Comparison of ENCODE assay signal across 8 mouse cellular contexts in the genomic region with DNA sequence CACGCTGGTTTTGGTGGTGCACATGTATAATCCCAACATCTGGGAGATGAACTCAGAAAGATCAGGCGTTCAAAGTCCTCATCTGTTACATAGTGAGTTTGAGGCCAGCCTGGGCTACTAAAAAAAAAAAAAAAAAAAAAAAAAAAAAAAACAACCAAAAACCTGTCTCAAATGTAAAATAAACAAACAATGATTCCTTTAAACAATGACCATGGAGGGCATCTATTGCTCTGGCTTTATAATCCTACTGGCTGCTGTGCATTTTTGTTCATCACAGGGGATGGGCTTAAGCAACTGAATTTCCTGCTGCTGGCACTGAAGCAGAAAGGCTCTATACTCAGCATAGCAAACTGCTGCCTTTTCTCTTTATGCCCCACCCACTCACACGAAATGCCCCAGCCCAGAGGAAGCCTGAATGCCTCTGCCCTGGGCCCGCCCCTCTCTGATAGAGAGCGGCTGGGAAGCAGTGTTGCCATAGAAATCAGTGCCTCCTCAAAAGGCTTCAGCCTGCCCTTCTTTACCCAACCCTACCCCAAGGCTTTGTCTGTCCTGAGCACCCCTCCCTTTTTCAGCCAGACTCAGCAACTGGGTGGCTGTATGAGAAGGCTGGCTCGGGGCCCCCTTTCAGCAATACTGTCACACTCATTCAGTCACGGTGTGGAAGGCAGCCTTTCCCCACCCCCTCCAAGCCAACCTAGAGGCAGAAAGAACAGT. TPM values are rescaled to one million over a fixed set of nuclear protein-coding genes. Genes with fewer than 3 reads are reported as not detected.
A peak's percentile ranks its signal among the peaks of the same experiment; 100 is the strongest.
DNase-seq lines count a peak whose midpoint lies in the region; TF ChIP-seq lines count a peak whose summit lies in the region.

No protein-coding gene starts in this region.

- no peaks in the 10 kb centered on the region for H3K27me3 ChIP-seq in MEL (ENCODE audit: control insufficient read depth in 1 of 2, insufficient read depth in 2 of 2, low read length in 2 of 2)
- H3K27me3 ChIP-seq in embryonic facial prominence, embryonic 10.5 days (replicated peaks; ENCODE audit: low read depth, poor library complexity, severe bottlenecking): no peaks in the 10 kb centered on the region

- no peak for TF ChIP-seq CTCF in MEL (IDR thresholded peaks at IDR 0.05 in 2 of 3, conservative IDR thresholded peaks at IDR 0.05 in 1 of 3; ENCODE audit: control insufficient read depth in 1 of 3, insufficient read depth in 1 of 3, low read depth in 2 of 3, low read length in 3 of 3, poor library complexity in 1 of 3, severe bottlenecking in 1 of 3)

- H3K36me3 ChIP-seq in MEL (ENCODE audit: control insufficient read depth in 1 of 2, insufficient read depth in 2 of 2, low read length in 2 of 2): peaks cover 0 to 20% of the 10 kb centered on the region in 2 experiments; a peak in 2 of 4 replicates
- no peaks in the 10 kb centered on the region for H3K36me3 ChIP-seq in embryonic facial prominence, embryonic 10.5 days (replicated peaks)

- peak; percentile 88 for DNase-seq in A20 (ENCODE audit: low read depth, low spot score)
- peak; percentile 89 for DNase-seq in MEL (ENCODE audit: low read depth, low spot score)
- peak; percentile 83 for DNase-seq in embryonic facial prominence, embryonic 10.5 days (ENCODE audit: low spot score)
- peak; percentile 74 to 78 for DNase-seq in heart, postnatal 10 days
- DNase-seq in kidney, postnatal 25 days: peak; percentile 72 to 86
- peak; percentile 87 for DNase-seq in lung, postnatal 25 days (ENCODE audit: low spot score)
- peak; percentile 92 for DNase-seq in retina, embryonic 14.5 days (ENCODE audit: low spot score)
- no peak for DNase-seq in c-Kit-positive CD71-positive TER-119-positive erythroid progenitor cells, embryonic 14.5 days (ENCODE audit: low spot score)

- TF ChIP-seq POLR2A in MEL (IDR thresholded peaks at IDR 0.05; ENCODE audit: control insufficient read depth in 1 of 2, insufficient read depth in 1 of 2, low read depth in 1 of 2, low read length in 2 of 2, poor library complexity in 1 of 2): no peak

- intact Hi-C loops in heart, postnatal 10 days (cut with DNase I): no loop called here

- TF ChIP-seq RAD21 in MEL (IDR thresholded peaks at IDR 0.05; ENCODE audit: low read depth, low read length): no peak

- 16% methylated on average over 7 of the region's 7 CpGs for WGBS in embryonic facial prominence, embryonic 10.5 days

- no peaks in the 10 kb centered on the region for H3K79me2 ChIP-seq in MEL (ENCODE audit: control insufficient read depth, insufficient read depth, low read length, poor library complexity)

- peak overlapping the region; percentile 13; the same call in 1 of the 2 replicates for H3K27ac ChIP-seq in MEL (ENCODE audit: control insufficient read depth, low read depth, low read length)
- H3K27ac ChIP-seq in embryonic facial prominence, embryonic 10.5 days (replicated peaks): peak overlapping the region; percentile 86

- H3K4me1 ChIP-seq in MEL (ENCODE audit: control insufficient read depth in 1 of 2, insufficient read depth in 2 of 2, low read length in 2 of 2): peaks cover 16 to 42% of the 10 kb centered on the region in 2 experiments
- peaks cover 60% of the 10 kb centered on the region for H3K4me1 ChIP-seq in embryonic facial prominence, embryonic 10.5 days

- H3K9me3 ChIP-seq in MEL (replicated peaks; ENCODE audit: insufficient read depth, low read length): no peaks in the 10 kb centered on the region
- no peaks in the 10 kb centered on the region for H3K9me3 ChIP-seq in embryonic facial prominence, embryonic 10.5 days

- TF ChIP-seq EP300 in MEL (IDR thresholded peaks at IDR 0.05; ENCODE audit: low read depth in 1 of 2, low read length in 2 of 2): no peak

- no peak overlapping the region; the same call in 1 of the 2 replicates for H3K9ac ChIP-seq in MEL (ENCODE audit: control insufficient read depth, low read depth, low read length, poor library complexity, severe bottlenecking)

- peak overlapping the region in 1 of 2 experiments; percentile 31; a peak in 2 of 4 replicates for H3K4me3 ChIP-seq in MEL (ENCODE audit: control insufficient read depth in 1 of 2, insufficient read depth in 1 of 2, low read depth in 2 of 2, low read length in 2 of 2)
- peak overlapping the region; percentile 68 for H3K4me3 ChIP-seq in embryonic facial prominence, embryonic 10.5 days

TF ChIP-seq in MEL, 35 proteins besides CTCF, POLR2A, EP300 and RAD21 (continues in another document):
- no peak for TF ChIP-seq CHD2 (IDR thresholded peaks at IDR 0.05; ENCODE audit: low read length)
- no peak for TF ChIP-seq MAFK (IDR thresholded peaks at IDR 0.05; ENCODE audit: borderline replicate concordance, low read depth, low read length)
- peak; percentile 42; the same call in 1 of the 2 replicates for TF ChIP-seq RCOR1 (IDR thresholded peaks at IDR 0.05; ENCODE audit: low read depth, low read length)
- no peak for TF ChIP-seq NRF1 (IDR thresholded peaks at IDR 0.05; ENCODE audit: insufficient read depth, low read depth, low read length, poor library complexity, severe bottlenecking)
- TF ChIP-seq ZKSCAN1 (IDR thresholded peaks at IDR 0.05; ENCODE audit: low read depth, low read length): no peak
- TF ChIP-seq BHLHE40 (IDR thresholded peaks at IDR 0.05; ENCODE audit: borderline replicate concordance, low read depth, low read length): no peak
- no peak for TF ChIP-seq JUND (IDR thresholded peaks at IDR 0.05; ENCODE audit: low read depth, low read length)
- TF ChIP-seq MEF2A (IDR thresholded peaks at IDR 0.05; ENCODE audit: extremely low read depth, insufficient replicate concordance, low read depth, low read length, poor library complexity, severe bottlenecking): no peak
- TF ChIP-seq POLR2AphosphoS2 (IDR thresholded peaks at IDR 0.05; ENCODE audit: low read length): no peak
- TF ChIP-seq MYC (IDR thresholded peaks at IDR 0.05; ENCODE audit: low read depth, low read length): no peak
- TF ChIP-seq GATA1 (IDR thresholded peaks at IDR 0.05; ENCODE audit: low read depth, low read length): no peak
- no peak for TF ChIP-seq MAZ (IDR thresholded peaks at IDR 0.05; ENCODE audit: low read depth, low read length)
- no peak for TF ChIP-seq TCF12 (IDR thresholded peaks at IDR 0.05; ENCODE audit: low read depth, low read length)
- TF ChIP-seq ELF1 (IDR thresholded peaks at IDR 0.05; ENCODE audit: low read depth, low read length): no peak
- TF ChIP-seq HCFC1 (IDR thresholded peaks at IDR 0.05; ENCODE audit: low read depth, low read length): peak; percentile 45
- TF ChIP-seq SIN3A (IDR thresholded peaks at IDR 0.05; ENCODE audit: low read length): peak; percentile 53; the same call in 1 of the 2 replicates
- TF ChIP-seq CHD1 (IDR thresholded peaks at IDR 0.05; ENCODE audit: low read depth, low read length): no peak
- TF ChIP-seq MAX (IDR thresholded peaks at IDR 0.05; ENCODE audit: low read length): no peak
- TF ChIP-seq POLR2AphosphoS5 (IDR thresholded peaks at IDR 0.05; ENCODE audit: borderline replicate concordance, low read depth, low read length): no peak
- no peak for TF ChIP-seq E2F4 (IDR thresholded peaks at IDR 0.05; ENCODE audit: borderline replicate concordance, low read depth, low read length)
- TF ChIP-seq ZNF384 (IDR thresholded peaks at IDR 0.05; ENCODE audit: low read depth, low read length): peak; percentile 80; the same call in 1 of the 2 replicates
- TF ChIP-seq MXI1 (IDR thresholded peaks at IDR 0.05; ENCODE audit: low read depth, low read length): peak; percentile 59
- no peak for TF ChIP-seq TAL1 (IDR thresholded peaks at IDR 0.05; ENCODE audit: low read length)
- TF ChIP-seq KAT2A (conservative IDR thresholded peaks at IDR 0.05; ENCODE audit: low read depth, low read length): no peak
- TF ChIP-seq NELFE (IDR thresholded peaks at IDR 0.05; ENCODE audit: low read depth, low read length): no peak
- no peak for TF ChIP-seq ZMIZ1 (IDR thresholded peaks at IDR 0.05; ENCODE audit: low read depth, low read length)
- no peak for TF ChIP-seq SMC3 (IDR thresholded peaks at IDR 0.05; ENCODE audit: low read depth, low read length)
- no peak for TF ChIP-seq GABPA (IDR thresholded peaks at IDR 0.05; ENCODE audit: low read depth, low read length)

RNA-seq across cellular contexts. Expression of gene Fam214b, which starts 2.2 kb away (rescaled TPM):
- total RNA-seq in MEL (2012; rRNA removed): 0.95 and 1.3 TPM in 2 replicates
- polyA plus RNA-seq in MEL (2012; ENCODE audit: insufficient read depth in 1 of 2, insufficient read length in 2 of 2, low read depth in 1 of 2, low replicate concordance in 2 of 2, missing spikeins in 1 of 2): 1 to 10 TPM in 1 of 2 experiments, not detected in 1; 3.8 TPM
- polyA plus RNA-seq in embryonic facial prominence, embryonic 10.5 days (2016; fragmentation: Nextera tagmentation; extraction: Ambion mirVana): 13.1 and 14.3 TPM in 2 replicates
- total RNA-seq in heart, postnatal 10 days (2021): 10 to 100 TPM; 23.6 to 30.7 TPM

RNA-seq across cellular contexts. Expression of gene Stoml2, which starts 12.3 kb away (rescaled TPM):
- total RNA-seq in MEL (2012; rRNA removed): 384 and 391 TPM in 2 replicates
- polyA plus RNA-seq in MEL (2012; ENCODE audit: insufficient read depth in 1 of 2, insufficient read length in 2 of 2, low read depth in 1 of 2, low replicate concordance in 2 of 2, missing spikeins in 1 of 2): 100 to 1,000 TPM in 1 of 2 experiments, not detected in 1; 480 TPM
- 467 and 485 TPM in 2 replicates for polyA plus RNA-seq in embryonic facial prominence, embryonic 10.5 days (2016; fragmentation: Nextera tagmentation; extraction: Ambion mirVana)
- 100 to 1,000 TPM in 1 of 2 experiments, 10 to 100 TPM in 1; 99.9 to 106 TPM for total RNA-seq in heart, postnatal 10 days (2021)

RNA-seq across cellular contexts. Expression of gene Unc13b, which starts 15.0 kb away (rescaled TPM):
- total RNA-seq in MEL (2012; rRNA removed): 5.4 and 6.5 TPM in 2 replicates
- 1 to 10 TPM in 1 of 2 experiments, not detected in 1; 9.6 TPM for polyA plus RNA-seq in MEL (2012; ENCODE audit: insufficient read depth in 1 of 2, insufficient read length in 2 of 2, low read depth in 1 of 2, low replicate concordance in 2 of 2, missing spikeins in 1 of 2)
- polyA plus RNA-seq in embryonic facial prominence, embryonic 10.5 days (2016; fragmentation: Nextera tagmentation; extraction: Ambion mirVana): 4.8 and 6.6 TPM in 2 replicates
- total RNA-seq in heart, postnatal 10 days (2021): 10 to 100 TPM; 28.3 to 31.4 TPM

RNA-seq across cellular contexts. Expression of gene Pigo, which starts 18.2 kb away (rescaled TPM):
- total RNA-seq in MEL (2012; rRNA removed): 22.3 TPM in 2 replicates
- polyA plus RNA-seq in MEL (2012; ENCODE audit: insufficient read depth in 1 of 2, insufficient read length in 2 of 2, low read depth in 1 of 2, low replicate concordance in 2 of 2, missing spikeins in 1 of 2): 10 to 100 TPM in 1 of 2 experiments, not detected in 1; 36.1 TPM
- 25.8 and 27.3 TPM in 2 replicates for polyA plus RNA-seq in embryonic facial prominence, embryonic 10.5 days (2016; fragmentation: Nextera tagmentation; extraction: Ambion mirVana)
- total RNA-seq in heart, postnatal 10 days (2021): 10 to 100 TPM; 19.3 to 25.1 TPM

RNA-seq across cellular contexts. Expression of gene Fancg, which starts 33.5 kb away (rescaled TPM):
- total RNA-seq in MEL (2012; rRNA removed): 10.1 and 11.4 TPM in 2 replicates
- polyA plus RNA-seq in MEL (2012; ENCODE audit: insufficient read depth in 1 of 2, insufficient read length in 2 of 2, low read depth in 1 of 2, low replicate concordance in 2 of 2, missing spikeins in 1 of 2): 10 to 100 TPM in 1 of 2 experiments, not detected in 1; 24.6 TPM
- 25.3 and 26.0 TPM in 2 replicates for polyA plus RNA-seq in embryonic facial prominence, embryonic 10.5 days (2016; fragmentation: Nextera tagmentation; extraction: Ambion mirVana)
- total RNA-seq in heart, postnatal 10 days (2021): 1 to 10 TPM; 5.8 to 6.7 TPM

Comparison
In these comparisons a context has a peak if more than half of its experiments do, and no peak if none do; other contexts are left out.
1. RNA of gene Fam214b, which starts 2.2 kb away (total RNA-seq): 23.6 to 30.7 TPM in heart, postnatal 10 days; 0.95 to 1.3 TPM in MEL; every median in the first group is over 10 times any median in the second.